Mouse (Mus musculus): ENCODE data around the gene Pi16. TPM values are rescaled to one million over a fixed set of nuclear protein-coding genes. Genes with fewer than 3 reads are reported as not detected.

Gene Pi16
- polyA plus RNA-seq, 1 experiment from 2014 or later, result 0.19 TPM

GRCm38 (mm10) chr17:29319476-29319875, 2.0 kb downstream of the Pi16 start:
- Histone ChIP-seq H3K27ac (replicated peaks; ENCODE audit: low read depth, low read length) (no peak overlapping the region), H3K9ac (ENCODE audit: low read length) (no peak overlapping the region), H3K27me3 (ENCODE audit: control insufficient read depth, insufficient read depth, low read length) (peaks cover 26% of the 10 kb centered on the region), H3K4me2 (ENCODE audit: low read depth, severe bottlenecking) (no peak overlapping the region), H3K4me3 (ENCODE audit: low read depth, low read length) (no peak overlapping the region), H3K9me3 (ENCODE audit: control insufficient read depth, low read length) (no peaks in the 10 kb centered on the region), H3K4me1 (ENCODE audit: control insufficient read depth, insufficient read depth, low read length) (peaks cover 8% of the 10 kb centered on the region), H3K36me3 (ENCODE audit: control insufficient read depth, insufficient read depth, low read length) (no peaks in the 10 kb centered on the region)
- DNase-seq (ENCODE audit: low spot score) (no peak), ATAC-seq (ENCODE audit: insufficient number of reproducible peaks, low FRiP score, low TSS enrichment, low read depth) (no peak)
- WGBS, result 91% methylated on average over 7 of the region's 7 CpGs

- DNase-seq (ENCODE audit: low spot score) (no peak), ATAC-seq (ENCODE audit: insufficient number of reproducible peaks, low FRiP score, low TSS enrichment, low read depth) (no peak)
- Histone ChIP-seq H3K9ac (ENCODE audit: low read length) (no peak overlapping the region), H3K36me3 (ENCODE audit: control insufficient read depth, insufficient read depth, low read length) (no peaks in the 10 kb centered on the region), H3K27ac (replicated peaks; ENCODE audit: low read depth, low read length) (no peak overlapping the region), H3K4me1 (ENCODE audit: control insufficient read depth, insufficient read depth, low read length) (peaks cover 8% of the 10 kb centered on the region), H3K4me2 (ENCODE audit: low read depth, severe bottlenecking) (no peak overlapping the region), H3K27me3 (ENCODE audit: control insufficient read depth, insufficient read depth, low read length) (peaks cover 26% of the 10 kb centered on the region), H3K4me3 (ENCODE audit: low read depth, low read length) (no peak overlapping the region), H3K9me3 (ENCODE audit: control insufficient read depth, low read length) (no peaks in the 10 kb centered on the region)
- 61% methylated on average over 8 of the region's 8 CpGs for WGBS
Observed at GRCm38 (mm10) chr17:29319881-29320639, 2.6 kb downstream of the Pi16 start.

- 9% methylated on average over 41 of the region's 41 CpGs for WGBS
Observed at GRCm38 (mm10) chr17:29321765-29322602, 4.5 kb downstream of the Pi16 start.

GRCm38 (mm10) chr17:29322603-29322962, 5.1 kb downstream of the Pi16 start:
- Histone ChIP-seq H3K4me1 (ENCODE audit: control insufficient read depth, insufficient read depth, low read length) (peaks cover 8% of the 10 kb centered on the region), H3K9ac (ENCODE audit: low read length) (no peak overlapping the region), H3K4me2 (ENCODE audit: low read depth, severe bottlenecking) (peak overlapping the region; percentile 29; the same call in 1 of the 2 replicates), H3K27me3 (ENCODE audit: control insufficient read depth, insufficient read depth, low read length) (peaks cover 33% of the 10 kb centered on the region), H3K27ac (replicated peaks; ENCODE audit: low read depth, low read length) (no peak overlapping the region), H3K36me3 (ENCODE audit: control insufficient read depth, insufficient read depth, low read length) (no peaks in the 10 kb centered on the region), H3K9me3 (ENCODE audit: control insufficient read depth, low read length) (no peaks in the 10 kb centered on the region), H3K4me3 (ENCODE audit: low read depth, low read length) (peak overlapping the region; percentile 5; the same call in 1 of the 2 replicates)
- DNase-seq (ENCODE audit: low spot score) (peak; percentile 68), ATAC-seq (ENCODE audit: insufficient number of reproducible peaks, low FRiP score, low TSS enrichment, low read depth) (peak; percentile 56; the same call in 1 of the 2 replicates)
- whole genome bisulfite sequencing, result 5% methylated on average over 18 of the region's 18 CpGs

More at GRCm38 (mm10) chr17:29321765-29322602, 4.5 kb downstream of the Pi16 start:
- H3K27ac ChIP-seq (replicated peaks; ENCODE audit: low read depth, low read length), result no peak overlapping the region
- H3K27me3 ChIP-seq (ENCODE audit: control insufficient read depth, insufficient read depth, low read length), result peaks cover 29% of the 10 kb centered on the region
- peak overlapping the region; percentile 29; the same call in 1 of the 2 replicates for H3K4me2 ChIP-seq (ENCODE audit: low read depth, severe bottlenecking)
- DNase-seq (ENCODE audit: low spot score) (peak; percentile 52), ATAC-seq (ENCODE audit: insufficient number of reproducible peaks, low FRiP score, low TSS enrichment, low read depth) (no peak; the same call in 1 of the 2 replicates)
- H3K9me3 ChIP-seq (ENCODE audit: control insufficient read depth, low read length), result no peaks in the 10 kb centered on the region
- H3K36me3 ChIP-seq (ENCODE audit: control insufficient read depth, insufficient read depth, low read length), result no peaks in the 10 kb centered on the region
- H3K4me1 ChIP-seq (ENCODE audit: control insufficient read depth, insufficient read depth, low read length), result peaks cover 8% of the 10 kb centered on the region
- H3K9ac ChIP-seq (ENCODE audit: low read length), result no peak overlapping the region; the same call in 1 of the 2 replicates
- H3K4me3 ChIP-seq (ENCODE audit: low read depth, low read length), result peak overlapping the region; percentile 5; the same call in 1 of the 2 replicates

- no peaks in the 10 kb centered on the region for H3K9me3 ChIP-seq (ENCODE audit: control insufficient read depth, low read length)
- 92% methylated on average over 3 of the region's 3 CpGs for WGBS
- no peaks in the 10 kb centered on the region for H3K36me3 ChIP-seq (ENCODE audit: control insufficient read depth, insufficient read depth, low read length)
- peaks cover 34% of the 10 kb centered on the region for H3K27me3 ChIP-seq (ENCODE audit: control insufficient read depth, insufficient read depth, low read length)
- DNase-seq (ENCODE audit: low spot score) (no peak), ATAC-seq (ENCODE audit: insufficient number of reproducible peaks, low FRiP score, low TSS enrichment, low read depth) (no peak)
- H3K4me3 ChIP-seq (ENCODE audit: low read depth, low read length), result no peak overlapping the region
- no peak overlapping the region for H3K9ac ChIP-seq (ENCODE audit: low read length)
- no peak overlapping the region for H3K27ac ChIP-seq (replicated peaks; ENCODE audit: low read depth, low read length)
- H3K4me1 ChIP-seq (ENCODE audit: control insufficient read depth, insufficient read depth, low read length), result peaks cover 8% of the 10 kb centered on the region
- no peak overlapping the region for H3K4me2 ChIP-seq (ENCODE audit: low read depth, severe bottlenecking)
Observed at GRCm38 (mm10) chr17:29323625-29324024, 6.1 kb downstream of the Pi16 start.

GRCm38 (mm10) chr17:29325831-29326230, 8.4 kb downstream of the Pi16 start:
- Histone ChIP-seq H3K27ac (replicated peaks; ENCODE audit: low read depth, low read length) (no peak overlapping the region), H3K9ac (ENCODE audit: low read length) (no peak overlapping the region), H3K4me1 (ENCODE audit: control insufficient read depth, insufficient read depth, low read length) (peaks cover 8% of the 10 kb centered on the region), H3K4me3 (ENCODE audit: low read depth, low read length) (no peak overlapping the region), H3K4me2 (ENCODE audit: low read depth, severe bottlenecking) (no peak overlapping the region; the same call in 1 of the 2 replicates), H3K9me3 (ENCODE audit: control insufficient read depth, low read length) (no peaks in the 10 kb centered on the region), H3K36me3 (ENCODE audit: control insufficient read depth, insufficient read depth, low read length) (0 out of 2 replicates have a peak, but pooled peaks cover 2% of the 10 kb centered on the region), H3K27me3 (ENCODE audit: control insufficient read depth, insufficient read depth, low read length) (peaks cover 31% of the 10 kb centered on the region)
- WGBS, result 47% methylated on average over 13 of the region's 13 CpGs
- ATAC-seq (ENCODE audit: insufficient number of reproducible peaks, low FRiP score, low TSS enrichment, low read depth) (no peak), DNase-seq (ENCODE audit: low spot score) (no peak)

- no peak overlapping the region for H3K27ac ChIP-seq (replicated peaks; ENCODE audit: low read depth, low read length)
- H3K4me1 ChIP-seq (ENCODE audit: control insufficient read depth, insufficient read depth, low read length), result peaks cover 8% of the 10 kb centered on the region
- ATAC-seq (ENCODE audit: insufficient number of reproducible peaks, low FRiP score, low TSS enrichment, low read depth), result 0 out of 2 replicates have a peak, but pooled peaks have one; percentile 52
Observed at GRCm38 (mm10) chr17:29326531-29327529, 9.3 kb downstream of the Pi16 start.

More at GRCm38 (mm10) chr17:29326531-29327529, 9.3 kb downstream of the Pi16 start:
- H3K36me3 ChIP-seq (ENCODE audit: control insufficient read depth, insufficient read depth, low read length), result 0 out of 2 replicates have a peak, but pooled peaks cover 2% of the 10 kb centered on the region
- peaks cover 22% of the 10 kb centered on the region for H3K27me3 ChIP-seq (ENCODE audit: control insufficient read depth, insufficient read depth, low read length)
- H3K9me3 ChIP-seq (ENCODE audit: control insufficient read depth, low read length), result no peaks in the 10 kb centered on the region
- DNase-seq (ENCODE audit: low spot score), result peak; percentile 71
- peak overlapping the region; percentile 48 for H3K4me2 ChIP-seq (ENCODE audit: low read depth, severe bottlenecking)
- WGBS, result 13% methylated on average over 52 of the region's 52 CpGs
- peak overlapping the region; percentile 46 for H3K9ac ChIP-seq (ENCODE audit: low read length)
- H3K4me3 ChIP-seq (ENCODE audit: low read depth, low read length), result peak overlapping the region; percentile 22
